Mouse (Mus musculus) monocyte, adult 5-6 weeks (primary cell): ENCODE data around the gene Spata31. TPM values are rescaled to one million over a fixed set of nuclear protein-coding genes. Genes with fewer than 3 reads are reported as not detected.

Experiments used
- ATAC-seq: fragments of 153-309, 156-312 bp; replicated peaks from 2 replicates; pipeline ENCODE4 v1.8.0; 2017; ENCODE audit warnings: mild to moderate bottlenecking; ENCODE audit not compliant: low TSS enrichment, insufficient number of reproducible peaks, severe bottlenecking, poor library complexity, low FRiP score
- total RNA-seq: library from RNA; stranded (forward); fragments of 200-1000, 200-491, 200-594 nt; gene quantifications from 3 replicates; pipeline ENCODE4 v1.2.3, GENCODE M21; 2017

Gene Spata31
- 0.21 to 0.29 TPM in 2 of 3 replicates, not detected in the other for total RNA-seq

- ATAC-seq: no peak
These were observed at the start of gene Spata31 for GRCm38 (mm10) chr13:64917191-64917590. TSS of gene Spata31 (plus strand) at chr13:64917406.

DNA sequence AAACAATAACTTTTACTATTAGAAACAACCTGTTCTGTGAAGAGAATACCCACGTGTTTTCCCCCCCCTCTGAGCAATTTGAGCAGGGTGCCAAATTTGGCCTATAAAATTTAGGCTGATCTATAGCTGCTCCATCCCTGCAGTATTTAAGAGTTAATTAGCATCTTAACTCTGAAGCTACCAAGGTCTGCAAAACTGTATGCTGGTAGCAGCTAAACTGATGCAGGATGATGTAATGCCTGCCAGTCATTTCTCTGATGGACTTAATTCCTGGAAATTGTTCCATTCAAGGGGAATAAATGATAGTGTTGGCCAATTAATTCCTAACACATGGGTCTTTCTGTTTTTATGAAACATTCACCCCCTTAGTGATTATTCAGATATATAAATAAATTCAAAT lies 14.1 kb upstream of the Spata31 start:
- ATAC-seq: no peak

DNA sequence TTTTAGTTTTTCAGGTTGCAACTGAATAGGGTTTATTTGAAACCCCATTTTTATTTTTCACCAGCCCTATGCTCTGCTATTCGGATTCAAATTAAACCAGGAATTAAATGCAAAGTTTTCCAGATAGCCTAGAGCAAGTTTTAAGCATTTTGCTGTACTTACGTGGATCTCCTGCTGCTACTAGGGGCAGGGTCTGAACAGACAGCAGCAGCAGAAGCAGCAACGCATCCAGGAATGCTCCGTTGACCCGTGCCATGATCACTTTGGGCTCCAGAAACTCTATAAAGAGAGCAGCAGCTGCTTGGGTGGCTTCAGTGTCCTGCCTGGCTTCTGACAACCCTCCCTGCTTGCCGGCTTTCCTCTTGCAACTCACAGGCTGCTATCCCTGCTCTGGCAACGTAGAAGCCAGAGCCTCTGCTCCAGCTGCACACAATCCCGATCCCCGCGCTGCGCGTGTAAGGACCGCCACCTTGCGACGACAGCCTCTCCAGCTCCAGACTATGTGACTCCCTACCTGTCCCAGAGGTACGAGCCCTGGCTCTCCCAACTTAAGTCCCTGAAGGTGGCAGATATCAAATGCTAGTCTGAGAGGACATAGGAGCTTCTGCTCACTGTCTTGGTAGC lies 13.5 kb upstream of the Spata31 start, which contains the start of gene Cntnap3:
Gene Cntnap3 (minus strand): TSS at position 371 of the 624 bp plus-strand sequence.
- 0 out of 2 replicates have a peak, but pooled peaks have one; percentile 13 for ATAC-seq

Other genes with a start within 250 kb of the Spata31 start
- gene Cntnap3, start 13.5 kb upstream of the Spata31 start, total RNA-seq: not detected in 3 replicates
- 0.38 TPM in 1 of 3 replicates, not detected in the others for gene Spata31d1c, start 115.7 kb downstream of the Spata31 start, total RNA-seq
- gene Prss47, start 135.4 kb downstream of the Spata31 start, total RNA-seq: not detected in 3 replicates
- 120 to 181 TPM (median 170 TPM) in 3 replicates for gene Mfsd14b, start 195.6 kb downstream of the Spata31 start, total RNA-seq
- gene Olfr465-ps1, start 220.7 kb downstream of the Spata31 start, total RNA-seq: not detected in 3 replicates
- not detected in 3 replicates for gene Olfr466, start 232.8 kb downstream of the Spata31 start, total RNA-seq